Mouse (Mus musculus) hindbrain, embryonic 11.5 days (tissue): Measurements from ENCODE around the gene Kat7. TPM values are rescaled to one million over a fixed set of nuclear protein-coding genes. Genes with fewer than 3 reads are reported as not detected.
A peak's percentile ranks its signal among the peaks of the same experiment; 100 is the strongest.

Source experiments
- ATAC-seq: fragments of 200-750 bp; cut with Nextera tagmentation; 2 replicates; pipeline ENCODE4 v1.8.0; 2017; ENCODE audit warnings: mild to moderate bottlenecking, moderate TSS enrichment, moderate library complexity; ENCODE audit not compliant: low FRiP score
- DNase-seq: peaks from one replicate; pipeline ENCODE4 v3.0.0-alpha.2; 2015; ENCODE audit warnings: low spot score
- H3K27ac ChIP-seq: fragments of 300-500 bp; sonication (generic); 2 replicates; pipeline ENCODE4 v1.5.1; 2014; ENCODE audit warnings: mild to moderate bottlenecking, low read depth, low read length
- H3K27me3 ChIP-seq: fragments of 300-500 bp; sonication (generic); 2 replicates; pipeline ENCODE4 v1.6.1; 2014; ENCODE audit warnings: mild to moderate bottlenecking, low read length, moderate library complexity, mixed read lengths; ENCODE audit not compliant: control insufficient read depth, insufficient read depth
- H3K36me3 ChIP-seq: fragments of 300-500 bp; sonication (generic); 2 replicates; pipeline ENCODE4 v1.6.1; 2014; ENCODE audit warnings: mild to moderate bottlenecking, low read length, moderate library complexity, mixed read lengths; ENCODE audit not compliant: control insufficient read depth, insufficient read depth
- H3K4me1 ChIP-seq: fragments of 300-500 bp; sonication (generic); replicated peaks from 2 replicates; pipeline ENCODE4 v1.6.1; 2014; ENCODE audit warnings: low read length, mixed read lengths; ENCODE audit not compliant: control insufficient read depth, insufficient read depth
- H3K4me2 ChIP-seq: fragments of 300-500 bp; sonication (generic); replicated peaks from 2 replicates; pipeline ENCODE4 v1.6.1; 2014; ENCODE audit warnings: mild to moderate bottlenecking, low read depth, low read length
- H3K4me3 ChIP-seq: fragments of 300-500 bp; sonication (generic); 2 replicates; pipeline ENCODE4 v1.5.1; 2014; ENCODE audit warnings: low read depth, low read length
- H3K9ac ChIP-seq: fragments of 300-500 bp; sonication (generic); 2 replicates; pipeline ENCODE4 v1.6.1; 2014; ENCODE audit warnings: low read depth, low read length
- H3K9me3 ChIP-seq: fragments of 300-500 bp; sonication (generic); 2 replicates; pipeline ENCODE4 v1.6.1; 2016; ENCODE audit warnings: low read length; ENCODE audit not compliant: control insufficient read depth
- WGBS: fragments of 180-500 bp; shearing (Covaris S2); extraction: QIAGEN DNeasy Blood & Tissue Kit; methylation state at CpG from one replicate; pipeline ENCODE4 v1.1.7; 2014; 5-methylcytosine and 5-hydroxymethylcytosine counted together
- polyA plus RNA-seq: library from polyadenylated mRNA; unstranded; fragments of >200 nt; fragmentation: Nextera tagmentation; extraction: Ambion mirVana; gene quantifications from 2 replicates; pipeline ENCODE4 v1.2.1, GENCODE M21; 2014

Kat7 gene
- polyA plus RNA-seq, 1 experiment from 2014 or later = 63.8 TPM

DNA sequence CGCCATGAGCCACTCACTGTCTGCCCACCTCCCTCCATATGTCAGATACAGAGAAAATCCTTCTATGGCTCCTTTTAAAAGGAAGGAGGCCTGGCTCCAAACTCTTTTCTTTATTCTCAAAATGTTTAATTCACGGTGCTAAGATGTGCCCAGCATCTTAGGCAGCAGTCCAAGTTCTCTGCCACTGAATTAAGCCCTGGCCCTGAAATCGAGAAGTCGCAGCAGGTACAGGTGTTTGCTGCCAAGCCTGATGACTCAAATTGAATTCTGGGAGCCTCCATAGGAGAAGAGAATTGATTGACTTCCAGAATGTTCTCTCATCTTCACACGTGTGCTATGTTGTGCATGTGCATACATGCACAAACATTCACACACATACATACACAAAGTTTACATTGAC lies 27.7 kb downstream of the Kat7 start:
- Histone ChIP-seq H3K36me3 (peaks cover 10% of the 10 kb centered on the region; the same call in 1 of the 2 replicates), H3K4me3 (no peak overlapping the region)
- 97% methylated on average over 5 of the region's 5 CpGs for WGBS

GRCm38 (mm10) chr11:95279061-95279659 lies 30.9 kb downstream of the Kat7 start:
- no peak for DNase-seq
- Histone ChIP-seq H3K27me3 (no peaks in the 10 kb centered on the region), H3K36me3 (peaks cover 14% of the 10 kb centered on the region), H3K4me3 (no peak overlapping the region), H3K4me1 (no peaks in the 10 kb centered on the region), H3K9ac (no peak overlapping the region), H3K27ac (no peak overlapping the region), H3K9me3 (no peaks in the 10 kb centered on the region), H3K4me2 (no peak overlapping the region)
- whole genome bisulfite sequencing = 89% methylated on average over 4 of the region's 4 CpGs
- ATAC-seq = no peak

More for the DNA sequence above, 27.7 kb downstream of the Kat7 start:
- Histone ChIP-seq H3K4me1 (no peaks in the 10 kb centered on the region), H3K9ac (no peak overlapping the region), H3K27me3 (no peaks in the 10 kb centered on the region), H3K4me2 (no peak overlapping the region), H3K27ac (no peak overlapping the region), H3K9me3 (no peaks in the 10 kb centered on the region)
- ATAC-seq (no peak), DNase-seq (no peak)

DNA sequence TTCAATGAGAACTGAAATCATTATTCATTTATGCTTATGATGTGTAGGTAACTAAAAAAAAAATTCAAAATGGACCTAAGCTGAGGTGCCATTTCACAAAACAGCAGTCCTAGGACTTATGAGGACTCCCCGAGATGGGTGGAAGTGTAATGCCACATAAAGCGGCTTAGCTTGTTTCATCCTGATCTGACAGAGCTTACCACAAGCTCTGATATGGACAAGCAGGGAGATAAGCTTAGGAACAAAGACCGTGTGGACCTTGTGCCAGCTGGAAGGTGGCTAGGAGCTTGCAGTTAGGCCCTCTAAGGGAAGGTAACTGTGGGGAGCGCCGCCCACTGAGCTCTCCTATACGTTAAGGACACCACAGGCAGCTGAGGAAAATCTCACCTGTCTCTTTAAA lies 34.0 kb downstream of the Kat7 start:
- ATAC-seq (no peak), DNase-seq (no peak)
- H3K4me1 ChIP-seq = no peaks in the 10 kb centered on the region
- H3K27ac ChIP-seq = no peak overlapping the region
- H3K36me3 ChIP-seq = peaks cover 11% of the 10 kb centered on the region; the same call in 1 of the 2 replicates
- WGBS = 95% methylated on average over 6 of the region's 6 CpGs
- H3K4me2 ChIP-seq = no peak overlapping the region
- no peaks in the 10 kb centered on the region for H3K9me3 ChIP-seq
- H3K27me3 ChIP-seq = no peaks in the 10 kb centered on the region
- H3K4me3 ChIP-seq = no peak overlapping the region
- no peak overlapping the region for H3K9ac ChIP-seq

DNA sequence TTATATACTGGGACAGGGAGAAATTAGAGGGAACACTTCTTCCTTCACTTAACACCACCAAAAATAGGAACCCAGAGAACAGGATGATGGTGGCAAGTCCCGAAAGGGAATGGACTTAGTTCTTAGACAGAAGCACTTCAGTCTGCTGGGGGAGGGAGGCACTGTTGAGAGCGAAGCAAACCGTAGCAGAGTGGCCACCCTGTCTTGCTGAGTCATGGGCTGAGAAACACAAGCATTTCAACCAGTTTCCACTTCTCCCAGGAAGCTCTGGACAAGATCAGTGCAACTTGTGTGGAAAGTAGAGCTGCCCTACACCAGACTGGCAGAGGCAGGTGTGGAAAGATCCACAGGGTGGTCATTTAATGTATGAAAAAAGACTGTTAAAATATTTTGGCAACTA lies 35.4 kb downstream of the Kat7 start:
- no peak overlapping the region for H3K4me2 ChIP-seq
- H3K4me1 ChIP-seq = no peaks in the 10 kb centered on the region
- ATAC-seq (no peak), DNase-seq (no peak)
- H3K27me3 ChIP-seq = no peaks in the 10 kb centered on the region
- no peak overlapping the region for H3K27ac ChIP-seq
- H3K9ac ChIP-seq = no peak overlapping the region
- 84% methylated on average over 3 of the region's 3 CpGs for WGBS
- no peak overlapping the region for H3K4me3 ChIP-seq
- peaks cover 13% of the 10 kb centered on the region; the same call in 1 of the 2 replicates for H3K36me3 ChIP-seq
- H3K9me3 ChIP-seq = no peaks in the 10 kb centered on the region

DNA sequence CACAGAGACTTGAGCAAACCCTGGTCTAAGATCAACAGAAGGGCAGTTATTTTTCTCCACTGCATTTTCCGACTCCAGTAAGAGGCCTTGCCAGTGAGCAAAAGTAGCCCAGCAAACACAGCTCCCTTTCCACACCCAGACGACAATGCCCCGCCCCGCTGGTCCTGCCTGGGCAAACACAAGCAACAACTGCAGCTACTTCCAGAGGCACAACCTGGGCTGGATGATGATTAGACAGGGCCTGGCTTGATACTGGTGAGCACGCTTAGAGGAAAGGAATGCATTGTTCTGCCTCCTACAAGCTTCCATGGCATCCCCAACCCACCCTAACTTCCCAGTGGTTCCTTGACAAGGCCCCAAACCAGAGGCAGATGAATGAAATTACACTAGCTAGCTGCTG lies 36.4 kb downstream of the Kat7 start:
- Histone ChIP-seq H3K4me1 (no peaks in the 10 kb centered on the region), H3K27ac (no peak overlapping the region), H3K4me3 (no peak overlapping the region), H3K9me3 (no peaks in the 10 kb centered on the region), H3K9ac (no peak overlapping the region), H3K4me2 (no peak overlapping the region), H3K36me3 (peaks cover 11% of the 10 kb centered on the region; the same call in 1 of the 2 replicates), H3K27me3 (no peaks in the 10 kb centered on the region)
- WGBS = 90% methylated on average over 5 of the region's 5 CpGs
- no peak for DNase-seq
- ATAC-seq = no peak

GRCm38 (mm10) chr11:95266540-95267245 lies 43.4 kb downstream of the Kat7 start:
- ATAC-seq (no peak), DNase-seq (no peak)
- Histone ChIP-seq H3K9ac (no peak overlapping the region), H3K9me3 (no peaks in the 10 kb centered on the region), H3K27me3 (no peaks in the 10 kb centered on the region), H3K4me2 (no peak overlapping the region), H3K27ac (no peak overlapping the region), H3K4me1 (peaks cover 8% of the 10 kb centered on the region; the same call in 1 of the 2 replicates), H3K4me3 (no peak overlapping the region), H3K36me3 (0 out of 2 replicates have a peak, but pooled peaks cover 2% of the 10 kb centered on the region)
- WGBS = 52% methylated on average over 6 of the region's 6 CpGs

DNA sequence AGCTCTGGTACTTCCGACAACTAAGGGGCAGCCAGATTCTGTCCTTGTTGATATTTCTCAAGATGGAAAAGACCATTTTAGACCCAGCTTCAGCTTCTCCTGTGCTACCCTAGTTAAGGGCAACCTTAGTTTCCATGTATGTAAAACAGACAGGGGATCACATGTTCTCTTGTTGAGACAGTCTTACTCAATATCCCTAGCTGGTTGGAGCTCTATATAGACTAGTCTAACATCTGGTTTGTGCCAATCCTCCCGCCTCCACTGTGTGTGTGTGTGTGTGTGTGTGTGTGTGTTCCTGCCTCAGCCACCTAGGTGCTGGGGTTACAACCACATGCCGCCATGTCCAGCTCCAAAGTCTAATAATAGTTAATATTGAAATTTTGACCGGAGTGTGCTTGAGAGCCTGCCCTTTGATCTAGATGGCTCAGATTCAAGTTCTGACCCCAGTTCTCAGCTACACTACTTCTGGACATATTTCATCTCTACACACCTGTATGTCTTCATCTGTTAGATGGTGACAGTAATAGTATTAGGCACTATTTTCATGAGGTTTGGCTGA lies 45.5 kb downstream of the Kat7 start:
- Histone ChIP-seq H3K36me3 (no peaks in the 10 kb centered on the region), H3K4me1 (peaks cover 8% of the 10 kb centered on the region; the same call in 1 of the 2 replicates), H3K27me3 (no peaks in the 10 kb centered on the region), H3K4me2 (no peak overlapping the region), H3K9me3 (no peaks in the 10 kb centered on the region), H3K4me3 (no peak overlapping the region), H3K9ac (no peak overlapping the region), H3K27ac (0 out of 2 replicates have a peak overlapping the region, but pooled peaks have one; percentile 13)
- DNase-seq (no peak), ATAC-seq (no peak)
- WGBS = 73% methylated on average over 4 of the region's 4 CpGs

- Histone ChIP-seq H3K27ac (0 out of 2 replicates have a peak overlapping the region, but pooled peaks have one; percentile 20), H3K9me3 (no peaks in the 10 kb centered on the region), H3K4me1 (peaks cover 8% of the 10 kb centered on the region), H3K4me2 (no peak overlapping the region), H3K27me3 (no peaks in the 10 kb centered on the region), H3K36me3 (no peaks in the 10 kb centered on the region), H3K4me3 (no peak overlapping the region), H3K9ac (no peak overlapping the region)
- ATAC-seq = no peak
- DNase-seq = peak; percentile 16
- WGBS = 21% methylated on average over 11 of the region's 11 CpGs
These were observed 46.1 kb downstream of the Kat7 start for GRCm38 (mm10) chr11:95263816-95264454.
